Mouse (Mus musculus) T-helper 2 cell (primary cell): ENCODE measurements at regions not wholly inside any gene's neighbourhood (a gene's known extent, or its start where the extent isn't known, plus 50 kb on each side); places are given as distances from the start of the nearest gene placed in this dataset.

Experiments used
- in situ Hi-C: fragments of 300-600 bp; cut with MboI, MseI; formaldehyde crosslinking; loops from one replicate; pipeline ENCODE4 v1.15.1; 2025; ENCODE audit warnings: high pct_unique_total_duplicates

- in situ Hi-C loops: loop anchor here (25.0 kb wide), 2 partner anchors 354 to 721 kb away; partner anchors contain the start of genes Bcl6 and Gm37419
Observed at GRCm38 (mm10) chr16:24341736-24342135, 51.6 kb upstream of the Lpp start.

DNA sequence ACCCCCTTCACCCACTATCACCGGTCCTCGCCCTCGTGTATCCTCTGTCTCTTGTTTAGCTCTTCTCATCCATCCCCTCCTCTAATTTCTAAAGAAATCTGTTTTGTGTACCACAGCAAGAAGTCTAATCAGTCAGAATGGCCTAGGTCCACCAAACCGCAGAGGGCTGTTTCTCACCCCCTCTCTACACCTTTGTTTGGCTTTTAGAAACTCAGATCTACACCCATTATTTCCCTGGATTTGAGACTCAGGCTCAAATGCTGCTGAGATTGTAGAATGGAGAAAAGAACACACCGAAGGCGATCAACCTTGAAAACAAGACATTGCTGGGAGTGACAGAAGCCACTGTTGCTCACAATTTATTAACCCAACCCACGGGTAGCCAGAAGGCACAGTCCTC, 52.7 kb upstream of the Lpp start:
- in situ Hi-C loops: loop anchor here (25.0 kb wide), 2 partner anchors 353 to 722 kb away; partner anchors contain the start of genes Bcl6 and Gm37419

- in situ Hi-C loops: loop anchor here (25.0 kb wide), 2 partner anchors 352 to 723 kb away; partner anchors contain the start of genes Bcl6 and Gm37419
Observed at GRCm38 (mm10) chr16:24339320-24340265, 53.7 kb upstream of the Lpp start.

DNA sequence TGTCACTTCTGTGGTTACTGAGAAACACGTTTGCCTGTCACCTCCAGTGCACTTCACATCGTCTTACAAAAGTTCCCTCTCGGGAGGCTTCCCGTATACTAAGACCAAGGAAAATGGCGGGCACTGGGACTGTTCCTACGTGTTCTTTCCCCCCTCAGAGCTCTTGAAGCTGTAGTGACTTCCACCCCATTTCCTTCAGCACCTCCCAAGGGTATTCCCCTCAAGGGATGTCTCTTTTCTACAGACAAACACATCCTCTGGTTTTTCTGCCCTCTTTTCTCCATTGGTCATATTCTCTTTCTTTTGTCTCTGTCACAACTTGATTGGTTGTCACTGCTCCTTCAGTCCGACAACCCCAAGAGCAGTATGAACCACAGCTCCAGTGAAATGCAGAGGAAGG, 54.9 kb upstream of the Lpp start:
- in situ Hi-C loops: loop anchor here (25.0 kb wide), 2 partner anchors 351 to 724 kb away; partner anchors contain the start of genes Bcl6 and Gm37419

DNA sequence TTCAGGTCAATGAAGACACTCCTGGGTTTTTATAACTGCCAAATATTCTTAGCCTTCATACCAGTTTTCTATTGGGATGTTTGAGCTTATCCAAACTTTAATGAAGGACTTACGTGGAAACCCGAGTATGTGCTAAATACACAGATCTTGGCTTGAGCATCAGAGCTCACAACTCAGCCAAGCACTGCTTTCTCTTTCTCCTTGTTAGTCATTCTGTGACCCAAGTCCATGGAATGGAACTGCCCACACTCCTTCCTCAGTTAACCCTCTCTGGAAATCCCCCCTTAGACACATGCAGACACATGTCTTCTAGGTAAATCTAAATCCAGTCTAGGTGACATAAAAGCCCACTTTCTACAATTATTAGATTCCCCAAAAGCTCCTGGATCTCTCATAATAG, 58.9 kb upstream of the Lpp start:
- in situ Hi-C loops: loop anchor here (25.0 kb wide), 2 partner anchors 347 to 728 kb away; partner anchors contain the start of genes Bcl6 and Gm37419

DNA sequence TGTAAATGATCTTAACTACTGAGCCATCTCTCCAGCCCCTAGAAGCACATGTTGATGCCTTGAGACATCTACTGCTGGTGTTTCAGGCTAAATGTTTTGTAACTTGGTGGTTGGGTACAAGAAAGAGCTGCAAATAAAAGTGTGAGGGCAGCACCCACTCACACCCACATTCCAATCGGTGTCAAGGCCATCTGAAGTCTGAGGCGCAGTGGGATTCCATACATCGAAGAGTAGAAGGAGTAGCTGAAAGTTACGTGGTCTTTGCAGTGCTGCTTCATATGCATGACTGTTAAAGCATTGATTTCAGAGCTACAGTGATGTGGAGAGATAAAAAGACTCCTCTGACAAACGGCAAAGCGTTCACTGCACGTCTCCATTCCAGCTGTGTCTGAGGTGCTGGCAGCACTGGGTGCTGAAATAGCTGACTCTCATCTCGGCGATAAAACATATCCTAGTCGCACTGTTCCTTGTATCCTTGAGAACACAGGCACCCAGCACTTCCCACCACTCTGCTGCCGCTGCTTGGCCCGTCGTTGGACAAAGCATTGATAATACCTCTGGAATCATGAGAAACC, 61.8 kb upstream of the Lpp start:
- in situ Hi-C loops: loop anchor here (25.0 kb wide), 2 partner anchors 344 to 731 kb away; partner anchors contain the start of genes Bcl6 and Gm37419

DNA sequence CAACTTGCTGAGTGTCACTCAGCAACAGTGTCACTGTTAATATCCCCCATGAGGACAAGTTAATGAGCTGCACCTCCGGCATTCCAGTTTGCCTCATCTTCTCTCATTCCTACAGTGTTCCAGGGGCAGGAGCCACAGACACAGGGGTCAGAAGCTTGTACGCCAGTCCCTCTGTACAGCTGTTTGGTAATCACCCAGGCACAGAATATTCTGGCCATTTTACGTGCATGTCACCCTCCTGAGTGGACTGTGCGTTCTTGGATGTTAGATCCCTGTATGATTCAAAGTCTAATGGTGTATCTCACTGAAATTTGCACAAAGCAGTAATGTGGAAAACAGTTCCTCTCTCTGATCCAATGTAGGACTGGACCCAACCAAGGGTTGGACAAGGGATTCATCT, 66.7 kb upstream of the Lpp start:
- in situ Hi-C loops: loop anchor here (25.0 kb wide), 2 partner anchors 339 to 736 kb away; partner anchors contain the start of genes Bcl6 and Gm37419

DNA sequence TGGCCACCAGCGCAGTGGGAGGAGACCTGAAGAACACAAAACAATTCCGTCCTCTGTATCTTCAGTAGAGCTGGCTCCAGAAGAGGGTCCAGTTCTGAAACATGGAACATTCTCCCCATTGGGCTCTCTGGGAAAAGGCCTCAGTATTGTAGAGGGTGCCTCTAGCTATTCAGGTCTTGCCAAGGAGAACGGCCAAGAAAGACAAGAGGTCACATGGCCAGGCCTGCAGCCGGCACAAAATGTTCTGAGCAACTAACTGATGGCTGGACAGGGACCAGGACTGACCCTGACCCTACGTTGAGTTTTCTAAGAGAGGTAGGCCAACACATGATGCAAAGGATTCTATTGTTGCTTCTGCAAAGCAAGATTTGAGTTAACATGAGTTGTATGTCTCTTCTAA, 67.3 kb upstream of the Lpp start:
- in situ Hi-C loops: loop anchor here (25.0 kb wide), 2 partner anchors 339 to 736 kb away; partner anchors contain the start of genes Bcl6 and Gm37419

DNA sequence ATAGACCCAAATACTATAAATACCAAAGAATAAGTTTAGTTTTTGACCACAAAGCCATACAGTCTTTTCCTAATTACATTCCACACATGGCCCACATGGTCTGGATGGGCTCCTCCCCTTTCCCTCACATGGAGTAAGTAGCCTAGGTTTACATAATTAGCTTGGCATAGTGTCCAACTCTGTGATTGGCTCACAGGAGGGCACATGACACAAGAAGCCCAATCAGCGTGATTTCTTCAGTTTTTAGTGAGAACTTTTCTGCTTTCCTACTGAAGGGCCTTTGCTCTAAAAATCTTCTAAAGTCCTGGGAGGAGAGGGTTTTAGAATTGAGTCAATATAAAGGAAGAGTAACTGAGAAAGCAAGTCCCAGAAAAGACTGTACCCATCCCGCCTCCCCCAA, 68.4 kb upstream of the Lpp start:
- in situ Hi-C loops: loop anchor here (25.0 kb wide), 2 partner anchors 338 to 737 kb away; partner anchors contain the start of genes Bcl6 and Gm37419

- in situ Hi-C loops: no loop called here
Observed at GRCm38 (mm10) chr16:24318723-24319437, 74.4 kb upstream of the Lpp start.

DNA sequence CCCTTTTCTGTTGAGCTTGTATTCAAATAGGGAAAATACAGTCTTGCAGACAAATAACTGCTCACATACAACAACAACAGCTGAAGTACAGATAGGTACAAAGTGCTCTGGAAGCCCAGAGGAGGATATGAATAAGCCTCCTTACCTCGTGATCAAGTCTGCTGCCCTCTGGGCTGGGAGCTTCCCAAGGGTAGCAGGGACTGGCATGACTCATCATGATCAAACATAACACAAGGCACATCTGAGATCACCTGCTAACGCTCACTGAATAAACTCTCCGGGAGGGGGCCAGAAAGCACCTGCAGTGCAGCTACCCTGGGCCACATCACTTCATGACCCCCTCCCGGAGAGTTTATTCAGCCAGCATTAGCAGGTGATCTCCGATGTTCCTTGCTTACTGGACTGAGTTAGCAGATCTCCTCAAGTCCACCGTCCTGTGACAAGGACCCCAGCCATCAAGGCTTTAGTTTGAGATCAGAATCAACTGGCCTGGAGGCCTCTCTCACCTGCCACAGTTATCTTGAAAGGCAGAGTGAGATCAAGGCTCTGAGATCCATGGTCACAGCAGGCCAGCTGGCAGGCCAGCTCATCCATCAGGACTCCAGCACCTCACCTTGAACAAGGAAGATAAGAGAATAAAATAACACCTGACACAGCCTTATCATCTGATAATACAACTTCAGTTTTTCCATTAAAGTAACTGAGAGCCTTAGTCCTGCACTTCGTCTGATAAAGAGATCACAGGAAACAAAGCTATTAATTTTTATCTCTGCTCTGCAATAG, 79.6 kb upstream of the Lpp start:
- in situ Hi-C loops: no loop called here

GRCm38 (mm10) chr16:24305391-24305790, 87.9 kb upstream of the Lpp start:
- in situ Hi-C loops: no loop called here

DNA sequence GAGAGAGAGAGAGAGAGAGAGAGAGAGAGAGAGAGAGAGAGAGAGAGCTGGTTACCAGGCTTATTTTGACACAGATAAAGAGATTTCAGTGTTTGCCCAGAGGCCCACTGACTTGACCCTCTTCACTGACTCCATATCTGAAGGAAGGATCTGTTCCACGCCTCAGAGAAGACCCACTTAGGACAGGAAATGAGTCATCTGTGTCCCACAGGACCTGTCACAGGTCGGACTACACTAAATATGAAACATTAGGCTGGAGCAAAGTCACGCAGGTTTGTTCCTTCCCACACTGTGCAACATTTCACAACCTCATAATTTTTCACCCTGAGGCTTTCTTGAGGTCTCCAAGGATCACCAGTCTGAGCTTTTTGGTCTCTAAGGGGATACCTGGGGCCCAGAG, 96.5 kb upstream of the Lpp start:
- in situ Hi-C loops: no loop called here

- in situ Hi-C loops: no loop called here
Observed at GRCm38 (mm10) chr16:24295626-24296440, 97.5 kb upstream of the Lpp start.

DNA sequence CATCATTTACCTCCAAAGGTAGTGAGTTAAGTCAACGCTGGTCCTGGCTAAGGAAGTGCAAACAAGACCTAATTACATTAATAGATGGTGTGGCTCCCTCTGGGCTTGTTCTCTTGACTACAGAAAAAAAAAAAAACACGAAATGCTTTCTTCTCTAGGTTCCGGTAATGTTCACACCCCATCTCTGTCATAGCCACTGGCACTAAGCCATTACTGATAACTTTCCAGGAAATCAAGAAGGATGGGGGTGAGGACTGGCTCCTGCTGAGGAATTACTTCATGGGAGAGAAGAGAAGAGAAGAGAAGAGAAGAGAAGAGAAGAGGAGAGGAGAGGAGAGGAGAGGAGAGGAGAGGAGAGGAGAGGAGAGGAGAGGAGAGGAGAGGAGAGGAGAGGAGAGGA, 109.1 kb upstream of the Lpp start:
- in situ Hi-C loops: no loop called here

- in situ Hi-C loops: no loop called here
Observed at GRCm38 (mm10) chr16:24282194-24282683, 111.1 kb upstream of the Lpp start.

- in situ Hi-C loops: no loop called here
Observed at GRCm38 (mm10) chr16:24281561-24281960, 111.7 kb upstream of the Lpp start.

DNA sequence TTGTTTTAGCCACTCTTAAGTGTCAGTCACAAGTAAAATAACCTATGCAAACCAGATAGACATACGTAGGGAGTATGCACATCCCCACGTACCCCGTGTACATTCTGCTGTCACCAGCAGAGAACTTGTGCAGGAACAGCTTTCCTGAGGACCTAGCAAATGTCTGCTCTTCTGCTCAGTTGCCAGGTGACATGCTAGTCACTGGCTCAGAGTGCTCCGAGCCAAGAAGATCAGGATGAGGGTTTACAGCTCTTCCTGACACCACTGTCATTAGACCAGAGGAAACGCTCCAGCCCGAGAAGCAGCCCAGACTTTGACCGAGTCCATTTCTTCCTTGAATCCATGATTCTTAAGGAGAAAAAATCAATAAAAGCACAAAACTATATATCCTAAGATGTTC, 115.5 kb upstream of the Lpp start:
- in situ Hi-C loops: no loop called here

- in situ Hi-C loops: no loop called here
Observed at GRCm38 (mm10) chr16:24262701-24263100, 130.6 kb upstream of the Lpp start.
